Comparison of ENCODE assay signal across 9 mouse cellular contexts in the genomic region with DNA sequence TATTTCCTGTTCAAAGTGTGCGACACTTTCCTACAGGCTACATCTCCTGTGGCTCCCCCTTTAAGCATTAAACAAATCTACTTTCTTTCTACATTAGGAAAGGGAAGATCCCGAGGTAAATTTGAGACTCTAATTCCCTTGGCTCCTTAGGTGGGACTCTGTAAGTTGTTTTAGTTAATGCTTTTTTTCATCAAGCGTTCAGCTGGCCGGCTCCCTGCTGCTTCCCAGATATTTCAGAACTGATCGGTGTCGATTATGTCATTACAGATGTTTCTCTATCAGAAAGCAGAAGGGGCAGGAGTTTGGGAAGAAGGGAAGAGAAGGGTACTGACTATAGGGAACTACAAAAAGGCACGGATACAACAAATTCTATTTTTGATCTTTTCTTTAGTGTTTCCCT. TPM values are rescaled to one million over a fixed set of nuclear protein-coding genes. Genes with fewer than 3 reads are reported as not detected.
DNase-seq lines count a peak whose midpoint lies in the region; ATAC-seq and TF ChIP-seq lines count a peak whose summit lies in the region.
"Had no signal": no experiment of that assay in that cellular context is flagged by ENCODE, and none has a peak within 500 bp of the region (broad histone marks: within the 10 kb centered on the region; RNA-seq: fewer than 3 reads in every experiment).

No protein-coding gene starts in this region.

- peak overlapping the region; percentile 91 for H3K4me2 ChIP-seq in heart, embryonic 13.5 days
- H3K4me2 ChIP-seq in forebrain, embryonic 15.5 days (replicated peaks), result peak overlapping the region; percentile 75
- peak overlapping the region; percentile 89 for H3K4me2 ChIP-seq in liver, embryonic 16.5 days (ENCODE audit: low read depth, low read length)

- peaks cover 33% of the 10 kb centered on the region for H3K36me3 ChIP-seq in heart, embryonic 13.5 days
- H3K36me3 ChIP-seq in E14TG2a.4 (ENCODE audit: insufficient read depth, low read length), result peaks cover 35% of the 10 kb centered on the region
- peaks cover 26% of the 10 kb centered on the region for H3K36me3 ChIP-seq in forebrain, embryonic 15.5 days
- H3K36me3 ChIP-seq in liver, embryonic 16.5 days (ENCODE audit: control insufficient read depth, insufficient read depth), result peaks cover 31% of the 10 kb centered on the region

- no peak for TF ChIP-seq CTCF in E14TG2a.4 (conservative IDR thresholded peaks at IDR 0.05; ENCODE audit: low read length)

- H3K9ac ChIP-seq in heart, embryonic 13.5 days, result peak overlapping the region; percentile 99
- peak overlapping the region; percentile 87 for H3K9ac ChIP-seq in forebrain, embryonic 15.5 days (replicated peaks)
- peak overlapping the region; percentile 98 for H3K9ac ChIP-seq in liver, embryonic 16.5 days (ENCODE audit: low read depth, low read length)

- peaks cover 18% of the 10 kb centered on the region for H3K4me1 ChIP-seq in heart, embryonic 13.5 days
- H3K4me1 ChIP-seq in E14TG2a.4 (replicated peaks; ENCODE audit: low read depth, low read length), result peaks cover 25% of the 10 kb centered on the region
- peaks cover 17% of the 10 kb centered on the region for H3K4me1 ChIP-seq in forebrain, embryonic 15.5 days
- H3K4me1 ChIP-seq in liver, embryonic 16.5 days (ENCODE audit: control insufficient read depth, low read depth, low read length), result peaks cover 7% of the 10 kb centered on the region

- H3K27ac ChIP-seq in heart, embryonic 13.5 days (replicated peaks), result peak overlapping the region; percentile 88; the same call in 1 of the 2 replicates
- H3K27ac ChIP-seq in forebrain, embryonic 15.5 days (replicated peaks), result no peak overlapping the region
- peak overlapping the region; percentile 86; the same call in 1 of the 2 replicates for H3K27ac ChIP-seq in liver, embryonic 16.5 days (ENCODE audit: low read length)

- H3K4me3 ChIP-seq in heart, embryonic 13.5 days, result peak overlapping the region; percentile 100
- H3K4me3 ChIP-seq in E14TG2a.4 (replicated peaks; ENCODE audit: low read length), result peak overlapping the region; percentile 96
- H3K4me3 ChIP-seq in forebrain, embryonic 15.5 days, result peak overlapping the region; percentile 87
- peak overlapping the region; percentile 86 for H3K4me3 ChIP-seq in liver, embryonic 16.5 days (ENCODE audit: low read depth, low read length)

- no peak for ATAC-seq in heart, embryonic 13.5 days (ENCODE audit: extremely low read depth, insufficient number of reproducible peaks, low FRiP score, low TSS enrichment)
- ATAC-seq in forebrain, embryonic 15.5 days (replicated peaks), result no peak
- no peak for ATAC-seq in liver, embryonic 16.5 days (ENCODE audit: low read depth)

- no peak for DNase-seq in heart, postnatal 36 days
- no peak for DNase-seq in testis, postnatal 14 days (ENCODE audit: low spot score)
- no peak for DNase-seq in cerebellum, adult 11 months
- no peak for DNase-seq in lung, postnatal 36 days
- DNase-seq: retina, postnatal 1 day had no signal

- H3K9me3 ChIP-seq in heart, embryonic 13.5 days, result no peaks in the 10 kb centered on the region
- H3K9me3 ChIP-seq in E14TG2a.4 (ENCODE audit: low read length), result no peaks in the 10 kb centered on the region
- H3K9me3 ChIP-seq in forebrain, embryonic 15.5 days, result no peaks in the 10 kb centered on the region
- no peaks in the 10 kb centered on the region for H3K9me3 ChIP-seq in liver, embryonic 16.5 days (replicated peaks; ENCODE audit: control insufficient read depth, low read length)

- peaks cover 5% of the 10 kb centered on the region; the same call in 1 of the 2 replicates for H3K27me3 ChIP-seq in heart, embryonic 13.5 days (replicated peaks)
- no peaks in the 10 kb centered on the region for H3K27me3 ChIP-seq in E14TG2a.4 (ENCODE audit: insufficient read depth, low read length)
- H3K27me3 ChIP-seq in forebrain, embryonic 15.5 days, result peaks cover 6% of the 10 kb centered on the region; the same call in 1 of the 2 replicates
- no peaks in the 10 kb centered on the region for H3K27me3 ChIP-seq in liver, embryonic 16.5 days (ENCODE audit: control insufficient read depth, insufficient read depth, low read depth, low read length)

- intact Hi-C loops in heart, postnatal 36 days (cut with DNase I), result loop anchor here (1.0 to 10.0 kb wide), 2 partner anchors 23 to 1902 kb away; a partner anchor contains a TSS

- 9% methylated on average over 7 of the region's 7 CpGs for WGBS in heart, embryonic 13.5 days
- 16% methylated on average over 7 of the region's 7 CpGs for WGBS in forebrain, embryonic 15.5 days
- 5% methylated on average over 7 of the region's 7 CpGs for WGBS in liver, embryonic 16.5 days (ENCODE audit: insufficient replicate concordance)

RNA-seq across cellular contexts. Expression of a gene that starts 0.3 kb away (rescaled TPM):
- 1.2 and 1.9 TPM in 2 replicates for polyA plus RNA-seq in heart, embryonic 13.5 days (2015; fragmentation: Nextera tagmentation; extraction: Ambion mirVana)
- under 1 TPM; 0.27 to 0.36 TPM for total RNA-seq in heart, postnatal 36 days (2021)
- polyA plus RNA-seq in forebrain, embryonic 15.5 days (2015; fragmentation: Nextera tagmentation; extraction: Ambion mirVana), result 0.93 and 1.1 TPM in 2 replicates
- 0.59 and 0.98 TPM in 2 replicates for polyA plus RNA-seq in liver, embryonic 16.5 days (2015; fragmentation: Nextera tagmentation; extraction: Ambion mirVana)

RNA-seq across cellular contexts. Expression of a gene that starts 0.9 kb away (rescaled TPM):
- 70.6 and 71.1 TPM in 2 replicates for polyA plus RNA-seq in heart, embryonic 13.5 days (2015; fragmentation: Nextera tagmentation; extraction: Ambion mirVana)
- 10 to 100 TPM; 63.3 to 64.1 TPM for total RNA-seq in heart, postnatal 36 days (2021)
- polyA plus RNA-seq in forebrain, embryonic 15.5 days (2015; fragmentation: Nextera tagmentation; extraction: Ambion mirVana), result 79.0 and 82.5 TPM in 2 replicates
- polyA plus RNA-seq in liver, embryonic 16.5 days (2015; fragmentation: Nextera tagmentation; extraction: Ambion mirVana), result 46.1 and 47.3 TPM in 2 replicates

RNA-seq across cellular contexts. Expression of a gene that starts 8.1 kb away (rescaled TPM):
- 0.20 TPM in 1 of 2 replicates, not detected in the other for polyA plus RNA-seq in heart, embryonic 13.5 days (2015; fragmentation: Nextera tagmentation; extraction: Ambion mirVana)
- total RNA-seq in heart, postnatal 36 days (2021), result not detected
- polyA plus RNA-seq in forebrain, embryonic 15.5 days (2015; fragmentation: Nextera tagmentation; extraction: Ambion mirVana), result 0.18 TPM in 1 of 2 replicates, not detected in the other
- not detected in 2 replicates for polyA plus RNA-seq in liver, embryonic 16.5 days (2015; fragmentation: Nextera tagmentation; extraction: Ambion mirVana)

RNA-seq across cellular contexts. Expression of a gene that starts 19.1 kb away (rescaled TPM):
- polyA plus RNA-seq in heart, embryonic 13.5 days (2015; fragmentation: Nextera tagmentation; extraction: Ambion mirVana), result 75.2 and 81.2 TPM in 2 replicates
- 10 to 100 TPM; 29.9 to 30.9 TPM for total RNA-seq in heart, postnatal 36 days (2021)
- polyA plus RNA-seq in forebrain, embryonic 15.5 days (2015; fragmentation: Nextera tagmentation; extraction: Ambion mirVana), result 120 and 132 TPM in 2 replicates
- polyA plus RNA-seq in liver, embryonic 16.5 days (2015; fragmentation: Nextera tagmentation; extraction: Ambion mirVana), result 126 and 138 TPM in 2 replicates

RNA-seq across cellular contexts. Expression of a gene that starts 22.9 kb away (rescaled TPM):
- polyA plus RNA-seq in heart, embryonic 13.5 days (2015; fragmentation: Nextera tagmentation; extraction: Ambion mirVana), result 0.11 and 0.34 TPM in 2 replicates
- total RNA-seq in heart, postnatal 36 days (2021), result 1 to 10 TPM; 8.2 to 8.5 TPM
- 0.97 and 1.1 TPM in 2 replicates for polyA plus RNA-seq in forebrain, embryonic 15.5 days (2015; fragmentation: Nextera tagmentation; extraction: Ambion mirVana)
- 1.2 and 1.7 TPM in 2 replicates for polyA plus RNA-seq in liver, embryonic 16.5 days (2015; fragmentation: Nextera tagmentation; extraction: Ambion mirVana)
